Mouse (Mus musculus): ENCODE results near the gene Abcb11.

Abcb11 gene

GRCm38 (mm10) chr2:69188732-69189131 is 153.7 kb downstream of the Abcb11 start:
- DNase-seq (ENCODE audit: low spot score in 2 of 2), result no peak

Measured in frontal cortex, postnatal 14 days (tissue).